Mouse (Mus musculus) right cerebral cortex, postnatal 14 days (tissue): ENCODE results near the gene Arhgap22.

Experiments
- DNase-seq: peaks from one replicate; pipeline ENCODE4 v3.0.0; 2022

The Arhgap22 gene

GRCm38 (mm10) chr14:33215163-33215562 lies 1.3 kb downstream of the Arhgap22 start:
- DNase-seq = no peak

- DNase-seq = no peak
Observed at GRCm38 (mm10) chr14:33216343-33217208, 2.8 kb downstream of the Arhgap22 start.

GRCm38 (mm10) chr14:33225235-33225634 lies 11.4 kb downstream of the Arhgap22 start:
- DNase-seq = no peak

- DNase-seq = no peak
Observed at GRCm38 (mm10) chr14:33230672-33231071, 16.8 kb downstream of the Arhgap22 start.

GRCm38 (mm10) chr14:33231311-33231710 lies 17.5 kb downstream of the Arhgap22 start:
- DNase-seq = no peak

- no peak for DNase-seq
Observed at GRCm38 (mm10) chr14:33232048-33232447, 18.2 kb downstream of the Arhgap22 start.

GRCm38 (mm10) chr14:33235661-33236060 lies 21.8 kb downstream of the Arhgap22 start:
- DNase-seq = no peak

- no peak for DNase-seq
Observed at GRCm38 (mm10) chr14:33240400-33240799, 26.6 kb downstream of the Arhgap22 start.

GRCm38 (mm10) chr14:33243261-33243660 lies 29.4 kb downstream of the Arhgap22 start:
- no peak for DNase-seq

- DNase-seq = no peak
Observed at GRCm38 (mm10) chr14:33244519-33244918, 30.7 kb downstream of the Arhgap22 start.

GRCm38 (mm10) chr14:33244946-33245345 lies 31.1 kb downstream of the Arhgap22 start:
- DNase-seq = no peak

GRCm38 (mm10) chr14:33246476-33246875 lies 32.6 kb downstream of the Arhgap22 start:
- peak; percentile 67 for DNase-seq

GRCm38 (mm10) chr14:33247623-33248022 lies 33.8 kb downstream of the Arhgap22 start:
- peak; percentile 24 for DNase-seq

- DNase-seq = no peak
Observed at GRCm38 (mm10) chr14:33248741-33249140, 34.9 kb downstream of the Arhgap22 start.

- DNase-seq = peak; percentile 13
Observed at GRCm38 (mm10) chr14:33250215-33250939, 36.6 kb downstream of the Arhgap22 start.

- DNase-seq = no peak
Observed at GRCm38 (mm10) chr14:33250956-33251745, 37.3 kb downstream of the Arhgap22 start.

GRCm38 (mm10) chr14:33258256-33258655 lies 44.4 kb downstream of the Arhgap22 start:
- no peak for DNase-seq

GRCm38 (mm10) chr14:33260131-33260530 lies 46.3 kb downstream of the Arhgap22 start:
- no peak for DNase-seq

GRCm38 (mm10) chr14:33264795-33265194 lies 51.0 kb downstream of the Arhgap22 start:
- DNase-seq = no peak

GRCm38 (mm10) chr14:33276240-33276639 lies 62.4 kb downstream of the Arhgap22 start:
- no peak for DNase-seq

- DNase-seq = no peak
Observed at GRCm38 (mm10) chr14:33278374-33278773, 64.5 kb downstream of the Arhgap22 start.

- DNase-seq = no peak
Observed at GRCm38 (mm10) chr14:33280921-33281320, 67.1 kb downstream of the Arhgap22 start.

GRCm38 (mm10) chr14:33282447-33282846 lies 68.6 kb downstream of the Arhgap22 start:
- DNase-seq = no peak
